Mouse (Mus musculus) kidney, adult 2 months (tissue): Measurements from ENCODE around the gene Wdr59.

Experiments used
- CTCF ChIP-seq: fragments of 200-500 bp; conservative IDR thresholded peaks from 2 replicates; pipeline ENCODE4 v1.5.1; 2011; ENCODE audit warnings: low read depth, mild to moderate bottlenecking, control low read depth, low read length, moderate library complexity, mixed read lengths; ENCODE audit not compliant: insufficient read depth, insufficient read length
- POLR2A ChIP-seq: fragments of 200-500 bp; IDR thresholded peaks from one replicate; pipeline ENCODE4 v1.6.1; 2011; ENCODE audit warnings: low read depth, low read length, control low read depth

DNA sequence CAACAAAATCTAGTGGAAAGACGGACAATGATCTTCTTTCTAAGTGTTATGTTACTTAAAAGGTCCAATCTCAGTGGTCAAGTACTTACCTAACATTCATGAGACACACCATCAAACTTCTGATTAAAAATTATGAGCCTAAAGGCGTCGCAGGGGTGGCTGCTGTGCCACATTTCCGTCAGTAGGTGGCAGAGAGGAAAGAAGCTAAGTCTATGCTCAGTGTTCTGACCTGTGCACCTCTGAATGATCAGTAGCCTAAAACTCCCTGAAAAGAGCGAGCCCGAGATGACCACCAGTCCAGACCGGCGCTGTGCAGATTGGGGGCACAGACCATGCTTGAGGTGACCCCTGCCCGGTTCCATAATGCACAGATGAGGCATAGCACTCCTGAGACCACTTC, 103.3 kb downstream of the Wdr59 start:
- TF ChIP-seq CTCF, result peak; percentile 84
- no peak for TF ChIP-seq POLR2A
